Mouse (Mus musculus) heart, postnatal 14 days (tissue): ENCODE measurements around the gene Slc10a4. TPM values are rescaled to one million over a fixed set of nuclear protein-coding genes. Genes with fewer than 3 reads are reported as not detected.
"Not testable (repeated sequence)": the region's sequence is repeated elsewhere in the genome, so short reads cannot be mapped to it uniquely, and the experiment has no call there.

Source experiments
- DNase-seq, 2 experiments: peaks; one replicate each; pipeline ENCODE4 v3.0.0; 2021 to 2022
- intact Hi-C: fragments of 180-260 bp; cut with DNase I; formaldehyde crosslinking; loops from one replicate; pipeline ENCODE4 v1.15.1; 2025
- total RNA-seq, 2 experiments: library from RNA; stranded (reverse); gene quantifications; 2 replicates each; pipeline ENCODE4 v1.2.3; 2021

Gene Slc10a4
- total RNA-seq, 2 experiments from 2014 or later: not detected

GRCm38 (mm10) chr5:73012884-73013610 is 6.4 kb downstream of the Slc10a4 start:
- DNase-seq, intact Hi-C loops: not testable (repeated sequence)

- DNase-seq: peak; percentile 11
- intact Hi-C loops: not testable (repeated sequence)
Observed at GRCm38 (mm10) chr5:73013611-73014287, 7.1 kb downstream of the Slc10a4 start.

GRCm38 (mm10) chr5:73014745-73015144 is 8.1 kb downstream of the Slc10a4 start:
- DNase-seq: no peak
- intact Hi-C loops: loop anchor here (5.0 kb wide), 1 partner anchor 437 kb away; no protein-coding TSS in a partner anchor

- DNase-seq: no peak
- intact Hi-C loops: no loop called here
Observed at GRCm38 (mm10) chr5:73023801-73024200, 17.1 kb downstream of the Slc10a4 start.

GRCm38 (mm10) chr5:73028646-73029045 is 22.0 kb downstream of the Slc10a4 start:
- intact Hi-C loops: no loop called here
- DNase-seq: no peak

- no peak for DNase-seq
- intact Hi-C loops: no loop called here
Observed at GRCm38 (mm10) chr5:73032481-73032880, 25.8 kb downstream of the Slc10a4 start.

- no peak for DNase-seq
- intact Hi-C loops: no loop called here
Observed at GRCm38 (mm10) chr5:73044055-73044454, 37.4 kb downstream of the Slc10a4 start.

- no peak for DNase-seq
Observed at GRCm38 (mm10) chr5:73047651-73048245, 41.1 kb downstream of the Slc10a4 start.

GRCm38 (mm10) chr5:73053933-73054332 is 47.2 kb downstream of the Slc10a4 start:
- DNase-seq: no peak
- intact Hi-C loops: no loop called here

More at GRCm38 (mm10) chr5:73047651-73048245, 41.1 kb downstream of the Slc10a4 start:
- intact Hi-C loops: no loop called here

GRCm38 (mm10) chr5:73056457-73056856 is 49.8 kb downstream of the Slc10a4 start:
- intact Hi-C loops: no loop called here

GRCm38 (mm10) chr5:73056937-73057336 is 50.3 kb downstream of the Slc10a4 start:
- intact Hi-C loops: no loop called here
- DNase-seq: no peak

More at GRCm38 (mm10) chr5:73056457-73056856, 49.8 kb downstream of the Slc10a4 start:
- no peak for DNase-seq

- intact Hi-C loops: no loop called here
- no peak for DNase-seq
Observed at GRCm38 (mm10) chr5:73061506-73062155, 54.9 kb downstream of the Slc10a4 start.

Other genes with a start within 250 kb of the Slc10a4 start
- gene Tec, start 138.4 kb upstream of the Slc10a4 start, total RNA-seq: 10 to 100 TPM; 11.0 to 11.9 TPM
- gene Slain2, start 92.6 kb upstream of the Slc10a4 start, total RNA-seq: 100 to 1,000 TPM; 109 to 122 TPM
- not detected for gene Gm10135, start 32.2 kb upstream of the Slc10a4 start, total RNA-seq
- 10 to 100 TPM; 45.9 to 50.9 TPM for gene Fryl, start 249.7 kb downstream of the Slc10a4 start, total RNA-seq